Mouse (Mus musculus): ENCODE measurements around the gene 2010111I01Rik.

GRCm38 (mm10) chr13:63249171-63249570 lies 284.5 kb downstream of the 2010111I01Rik start:
- no peak for TF ChIP-seq CHD2 (IDR thresholded peaks at IDR 0.05; ENCODE audit: low read length)
- TF ChIP-seq UBTF (IDR thresholded peaks at IDR 0.05; ENCODE audit: borderline replicate concordance, insufficient read depth, low read depth, low read length), result no peak
- no peak for TF ChIP-seq USF1 (IDR thresholded peaks at IDR 0.05; ENCODE audit: low read depth, low read length)
- TF ChIP-seq CTCF (IDR thresholded peaks at IDR 0.05 in 2 of 3, conservative IDR thresholded peaks at IDR 0.05 in 1 of 3; ENCODE audit: control insufficient read depth in 1 of 3, insufficient read depth in 1 of 3, low read depth in 2 of 3, low read length in 3 of 3, poor library complexity in 1 of 3, severe bottlenecking in 1 of 3), result no peak
- no peak for TF ChIP-seq GATA1 (IDR thresholded peaks at IDR 0.05; ENCODE audit: low read depth, low read length)
- TF ChIP-seq BHLHE40 (IDR thresholded peaks at IDR 0.05; ENCODE audit: borderline replicate concordance, low read depth, low read length), result no peak

All from MEL (cell line).